ENCODE assay signal across 8 mouse cellular contexts in the genomic region with DNA sequence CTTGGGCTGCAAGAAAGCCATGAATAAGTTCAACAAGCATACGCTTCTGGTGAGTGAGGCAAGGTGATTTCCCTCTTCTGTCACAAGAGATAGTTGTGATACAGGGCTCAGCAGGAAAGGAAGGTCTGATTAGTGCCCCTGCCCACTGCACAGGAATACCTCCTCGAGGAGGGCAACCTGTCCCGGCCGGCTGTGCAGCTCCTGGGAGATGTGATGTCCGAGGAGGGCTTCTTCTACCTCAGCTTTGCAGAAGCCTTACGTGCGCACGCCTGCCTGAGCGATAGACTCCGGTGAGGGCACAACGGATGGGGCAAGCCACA. TPM values are rescaled to one million over a fixed set of nuclear protein-coding genes. Genes with fewer than 3 reads are reported as not detected.
A peak's percentile ranks its signal among the peaks of the same experiment; 100 is the strongest.
DNase-seq lines count a peak whose midpoint lies in the region; ATAC-seq and TF ChIP-seq lines count a peak whose summit lies in the region.

No protein-coding gene starts in this region.

- H3K9ac ChIP-seq in heart, adult 2 months (ENCODE audit: low read depth, low read length), result peak overlapping the region; percentile 67
- no peak overlapping the region for H3K9ac ChIP-seq in heart, postnatal 0 days (replicated peaks; ENCODE audit: low read depth, low read length)
- no peak overlapping the region for H3K9ac ChIP-seq in liver, embryonic 15.5 days

- no peak for TF ChIP-seq EP300 in heart, adult 2 months (IDR thresholded peaks at IDR 0.05; ENCODE audit: insufficient read depth, low read depth, low read length)
- TF ChIP-seq EP300 in heart, postnatal 0 days (IDR thresholded peaks at IDR 0.05; ENCODE audit: low read depth), result no peak

- no peak for TF ChIP-seq CTCF in heart, adult 2 months (IDR thresholded peaks at IDR 0.05)
- TF ChIP-seq CTCF in heart, postnatal 0 days (IDR thresholded peaks at IDR 0.05; ENCODE audit: low read depth), result no peak

- intact Hi-C loops in heart, adult 2 months (cut with DNase I), result no loop called here

- no peak for DNase-seq in heart, adult 2 months
- DNase-seq in heart, postnatal 4 days, result no peak
- DNase-seq in heart, postnatal 0 days (ENCODE audit: low spot score), result no peak
- DNase-seq in cerebellum, postnatal 4 days (ENCODE audit: low spot score in 2 of 2), result no peak
- no peak for DNase-seq in thymus, postnatal 14 days
- no peak for DNase-seq in adipocyte (ENCODE audit: low spot score)

- no peaks in the 10 kb centered on the region for H3K79me2 ChIP-seq in heart, adult 2 months (replicated peaks; ENCODE audit: control insufficient read depth, insufficient read depth, low read length)

- peak overlapping the region; percentile 37 for H3K4me3 ChIP-seq in heart, adult 2 months
- peak overlapping the region; percentile 28 for H3K4me3 ChIP-seq in heart, postnatal 0 days (ENCODE audit: low read depth, low read length)
- peak overlapping the region; percentile 39 for H3K4me3 ChIP-seq in liver, embryonic 15.5 days (replicated peaks)

- peaks cover 10% of the 10 kb centered on the region for H3K4me1 ChIP-seq in heart, adult 2 months (ENCODE audit: control insufficient read depth, insufficient read depth, low read length)
- peaks cover 20% of the 10 kb centered on the region for H3K4me1 ChIP-seq in heart, postnatal 0 days (ENCODE audit: control insufficient read depth, insufficient read depth)
- peaks cover 41% of the 10 kb centered on the region for H3K4me1 ChIP-seq in liver, embryonic 15.5 days (replicated peaks)

- no peak overlapping the region; the same call in 1 of the 2 replicates for H3K27ac ChIP-seq in heart, adult 2 months
- no peak overlapping the region for H3K27ac ChIP-seq in heart, postnatal 0 days (ENCODE audit: low read depth)
- H3K27ac ChIP-seq in liver, embryonic 15.5 days (replicated peaks), result no peak overlapping the region

- TF ChIP-seq POLR2A in heart, adult 2 months (IDR thresholded peaks at IDR 0.05; ENCODE audit: insufficient read depth, low read depth, low read length), result no peak

- H3K4me2 ChIP-seq in heart, postnatal 0 days (ENCODE audit: low read depth, low read length), result peak overlapping the region; percentile 58
- peak overlapping the region; percentile 67 for H3K4me2 ChIP-seq in liver, embryonic 15.5 days

- H3K27me3 ChIP-seq in heart, adult 2 months (ENCODE audit: control insufficient read depth, insufficient read depth, low read length), result no peaks in the 10 kb centered on the region
- H3K27me3 ChIP-seq in heart, postnatal 0 days (ENCODE audit: control insufficient read depth, insufficient read depth, low read length), result peaks cover 5% of the 10 kb centered on the region; the same call in 1 of the 2 replicates
- H3K27me3 ChIP-seq in liver, embryonic 15.5 days, result peaks cover 27% of the 10 kb centered on the region

- WGBS in heart, adult 2 months, result 48% methylated on average over 11 of the region's 11 CpGs
- 32% methylated on average over 11 of the region's 11 CpGs for WGBS in heart, postnatal 0 days
- WGBS in liver, embryonic 15.5 days (ENCODE audit: insufficient replicate concordance), result 15% methylated on average over 11 of the region's 11 CpGs

- peak; percentile 66 for ATAC-seq in CD4-positive, CD25-positive, alpha-beta regulatory T cell, adult 4 months
- no peak for ATAC-seq in heart, postnatal 0 days (ENCODE audit: insufficient read depth, low read depth)
- ATAC-seq in liver, embryonic 15.5 days (ENCODE audit: insufficient read depth), result no peak

- H3K9me3 ChIP-seq in heart, postnatal 0 days (replicated peaks; ENCODE audit: control insufficient read depth, low read length), result no peaks in the 10 kb centered on the region
- H3K9me3 ChIP-seq in liver, embryonic 15.5 days (replicated peaks), result no peaks in the 10 kb centered on the region

- H3K36me3 ChIP-seq in heart, adult 2 months (ENCODE audit: control insufficient read depth, insufficient read depth, low read length), result no peaks in the 10 kb centered on the region
- peaks cover 34% of the 10 kb centered on the region for H3K36me3 ChIP-seq in heart, postnatal 0 days (replicated peaks; ENCODE audit: control insufficient read depth, insufficient read depth, low read length)
- peaks cover 31% of the 10 kb centered on the region for H3K36me3 ChIP-seq in liver, embryonic 15.5 days (replicated peaks)

RNA-seq across cellular contexts. Expression of gene Akt1s1, which starts 9.7 kb away (rescaled TPM):
- 10 to 100 TPM; 62.6 to 72.8 TPM for total RNA-seq in heart, adult 2 months (2021)
- 53.8 and 63.0 TPM in 2 replicates for polyA plus RNA-seq in heart, adult 2 months (2012; rRNA removed)
- total RNA-seq in heart, postnatal 4 days (2021), result 10 to 100 TPM; 70.6 to 82.6 TPM
- 1 to 10 TPM; 1.2 to 3.1 TPM for polyA plus RNA-seq in CD4-positive, CD25-positive, alpha-beta regulatory T cell, adult 4 months (2017; shearing (Covaris generic))
- 81.8 and 137 TPM in 2 replicates for total RNA-seq in heart, postnatal 0 days (2014; rRNA removed; ENCODE audit: low replicate concordance)
- polyA plus RNA-seq in heart, postnatal 0 days (2015; fragmentation: Nextera tagmentation; extraction: Ambion mirVana), result 91.3 and 91.8 TPM in 2 replicates
- polyA plus RNA-seq in liver, embryonic 15.5 days (2015; fragmentation: Nextera tagmentation; extraction: Ambion mirVana), result 27.7 and 32.3 TPM in 2 replicates

RNA-seq across cellular contexts. Expression of gene Tbc1d17, which starts 9.7 kb away (rescaled TPM):
- 10 to 100 TPM; 29.6 to 46.6 TPM for total RNA-seq in heart, adult 2 months (2021)
- polyA plus RNA-seq in heart, adult 2 months (2012; rRNA removed), result 56.0 and 61.9 TPM in 2 replicates
- total RNA-seq in heart, postnatal 4 days (2021), result 10 to 100 TPM; 33.0 to 38.0 TPM
- 10 to 100 TPM; 64.8 to 85.3 TPM for polyA plus RNA-seq in CD4-positive, CD25-positive, alpha-beta regulatory T cell, adult 4 months (2017; shearing (Covaris generic))
- total RNA-seq in heart, postnatal 0 days (2014; rRNA removed; ENCODE audit: low replicate concordance), result 43.5 and 101 TPM in 2 replicates
- polyA plus RNA-seq in heart, postnatal 0 days (2015; fragmentation: Nextera tagmentation; extraction: Ambion mirVana), result 51.7 and 57.5 TPM in 2 replicates
- polyA plus RNA-seq in liver, embryonic 15.5 days (2015; fragmentation: Nextera tagmentation; extraction: Ambion mirVana), result 26.1 and 29.4 TPM in 2 replicates

RNA-seq across cellular contexts. Expression of gene Pnkp, which starts 17.8 kb away (rescaled TPM):
- total RNA-seq in heart, adult 2 months (2021), result 10 to 100 TPM; 15.3 to 19.6 TPM
- polyA plus RNA-seq in heart, adult 2 months (2012; rRNA removed), result 20.2 and 30.1 TPM in 2 replicates
- total RNA-seq in heart, postnatal 4 days (2021), result 10 to 100 TPM; 19.6 to 19.9 TPM
- 10 to 100 TPM; 45.0 to 74.3 TPM for polyA plus RNA-seq in CD4-positive, CD25-positive, alpha-beta regulatory T cell, adult 4 months (2017; shearing (Covaris generic))
- total RNA-seq in heart, postnatal 0 days (2014; rRNA removed; ENCODE audit: low replicate concordance), result 43.6 and 45.9 TPM in 2 replicates
- polyA plus RNA-seq in heart, postnatal 0 days (2015; fragmentation: Nextera tagmentation; extraction: Ambion mirVana), result 24.5 and 27.2 TPM in 2 replicates
- 23.8 and 28.9 TPM in 2 replicates for polyA plus RNA-seq in liver, embryonic 15.5 days (2015; fragmentation: Nextera tagmentation; extraction: Ambion mirVana)

RNA-seq across cellular contexts. Expression of gene Atf5, which starts 22.7 kb away (rescaled TPM):
- total RNA-seq in heart, adult 2 months (2021), result 10 to 100 TPM; 60.2 to 63.4 TPM
- 42.3 and 73.6 TPM in 2 replicates for polyA plus RNA-seq in heart, adult 2 months (2012; rRNA removed)
- total RNA-seq in heart, postnatal 4 days (2021), result 10 to 100 TPM; 34.9 to 37.2 TPM
- under 1 TPM; 0.19 to 0.35 TPM for polyA plus RNA-seq in CD4-positive, CD25-positive, alpha-beta regulatory T cell, adult 4 months (2017; shearing (Covaris generic))
- 5.6 and 16.0 TPM in 2 replicates for total RNA-seq in heart, postnatal 0 days (2014; rRNA removed; ENCODE audit: low replicate concordance)
- polyA plus RNA-seq in heart, postnatal 0 days (2015; fragmentation: Nextera tagmentation; extraction: Ambion mirVana), result 3.0 and 3.5 TPM in 2 replicates
- 7.5 and 9.2 TPM in 2 replicates for polyA plus RNA-seq in liver, embryonic 15.5 days (2015; fragmentation: Nextera tagmentation; extraction: Ambion mirVana)

RNA-seq across cellular contexts. Expression of gene Il4i1, which starts 22.9 kb away (rescaled TPM):
- under 1 TPM; 0.61 to 0.70 TPM for total RNA-seq in heart, adult 2 months (2021)
- 1.3 and 1.5 TPM in 2 replicates for polyA plus RNA-seq in heart, adult 2 months (2012; rRNA removed)
- total RNA-seq in heart, postnatal 4 days (2021), result 1 to 10 TPM; 1.4 to 2.0 TPM
- polyA plus RNA-seq in CD4-positive, CD25-positive, alpha-beta regulatory T cell, adult 4 months (2017; shearing (Covaris generic)), result 1 to 10 TPM; 1.9 to 3.6 TPM
- total RNA-seq in heart, postnatal 0 days (2014; rRNA removed; ENCODE audit: low replicate concordance), result not detected in 2 replicates
- polyA plus RNA-seq in heart, postnatal 0 days (2015; fragmentation: Nextera tagmentation; extraction: Ambion mirVana), result 0.93 and 1.1 TPM in 2 replicates
- 0.35 and 0.46 TPM in 2 replicates for polyA plus RNA-seq in liver, embryonic 15.5 days (2015; fragmentation: Nextera tagmentation; extraction: Ambion mirVana)
